Mouse (Mus musculus): ENCODE results near the gene Fam20b. TPM values are rescaled to one million over a fixed set of nuclear protein-coding genes. Genes with fewer than 3 reads are reported as not detected.

Gene Fam20b
- polyA plus RNA-seq, 1 experiment = 25.9 TPM

GRCm38 (mm10) chr1:156659906-156660659, 58.8 kb downstream of the Fam20b start:
- 52% methylated on average over 13 of the region's 13 CpGs for WGBS
- TF ChIP-seq CTCF (IDR thresholded peaks at IDR 0.05; ENCODE audit: insufficient read depth, low read length) (no peak), POLR2A (IDR thresholded peaks at IDR 0.05; ENCODE audit: borderline replicate concordance, extremely low read depth, low read depth, low read length) (no peak)
- Histone ChIP-seq H3K4me3 (replicated peaks; ENCODE audit: extremely low read depth, low read depth, low read length) (no peak overlapping the region), H3K4me1 (ENCODE audit: control insufficient read depth, insufficient read depth, low read length) (peaks cover 12% of the 10 kb centered on the region)
- DNase-seq = peak; percentile 24

DNA sequence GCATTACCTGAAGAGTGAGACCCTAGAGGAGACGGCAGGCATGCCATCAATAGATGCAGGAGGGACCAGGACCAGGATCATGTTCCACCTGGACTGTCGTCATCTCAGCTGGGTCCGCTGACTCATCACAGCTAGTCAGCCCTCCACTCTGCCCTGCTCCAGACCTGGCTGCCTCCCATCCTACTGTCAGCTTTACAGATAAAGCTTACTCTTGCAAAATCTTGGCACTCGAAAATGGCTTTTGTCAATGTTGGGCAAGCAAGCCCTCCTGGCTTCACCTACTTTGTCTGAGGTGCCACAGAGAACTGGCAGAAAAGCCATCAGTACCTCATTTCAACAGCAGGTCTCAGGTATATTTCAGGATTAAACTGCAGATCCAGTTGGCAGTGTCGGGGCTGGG, 60.2 kb downstream of the Fam20b start:
- Histone ChIP-seq H3K4me1 (ENCODE audit: control insufficient read depth, insufficient read depth, low read length) (peaks cover 24% of the 10 kb centered on the region), H3K4me3 (replicated peaks; ENCODE audit: extremely low read depth, low read depth, low read length) (no peak overlapping the region)
- WGBS = 60% methylated on average over 5 of the region's 5 CpGs
- DNase-seq = no peak
- TF ChIP-seq POLR2A (IDR thresholded peaks at IDR 0.05; ENCODE audit: borderline replicate concordance, extremely low read depth, low read depth, low read length) (no peak), CTCF (IDR thresholded peaks at IDR 0.05; ENCODE audit: insufficient read depth, low read length) (no peak)

DNA sequence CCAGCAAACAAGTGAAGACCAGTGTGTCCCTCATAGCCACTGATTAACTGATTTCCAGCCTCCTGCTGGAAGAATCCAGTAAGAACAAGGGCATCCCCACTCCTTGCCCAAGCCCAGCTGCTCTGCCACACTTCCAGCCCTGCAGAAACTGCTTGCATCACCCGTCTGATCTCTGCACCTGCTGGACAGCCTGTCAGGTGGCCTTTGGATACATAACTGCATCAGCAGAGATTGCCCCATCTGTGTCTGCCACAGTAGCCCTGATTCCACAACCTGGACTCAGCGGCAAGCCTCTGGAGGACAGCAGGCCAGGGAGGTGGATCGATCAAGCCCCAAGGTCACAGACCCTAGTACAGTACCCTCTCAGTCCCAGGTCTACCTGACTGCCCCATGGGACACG, 61.4 kb downstream of the Fam20b start:
- H3K4me1 ChIP-seq (ENCODE audit: control insufficient read depth, insufficient read depth, low read length) = peaks cover 24% of the 10 kb centered on the region
- TF ChIP-seq POLR2A (IDR thresholded peaks at IDR 0.05; ENCODE audit: borderline replicate concordance, extremely low read depth, low read depth, low read length) = no peak
- DNase-seq = no peak
- whole genome bisulfite sequencing = 82% methylated on average over 4 of the region's 4 CpGs
- no peak overlapping the region for H3K4me3 ChIP-seq (replicated peaks; ENCODE audit: extremely low read depth, low read depth, low read length)

GRCm38 (mm10) chr1:156654735-156655530, 64.0 kb downstream of the Fam20b start:
- DNase-seq = peak; percentile 28
- TF ChIP-seq POLR2A (IDR thresholded peaks at IDR 0.05; ENCODE audit: borderline replicate concordance, extremely low read depth, low read depth, low read length) (peak; percentile 21; the same call in 1 of the 2 replicates), CTCF (IDR thresholded peaks at IDR 0.05; ENCODE audit: insufficient read depth, low read length) (no peak)

GRCm38 (mm10) chr1:156652189-156652822, 66.6 kb downstream of the Fam20b start:
- TF ChIP-seq CTCF (IDR thresholded peaks at IDR 0.05; ENCODE audit: insufficient read depth, low read length) = no peak
- TF ChIP-seq POLR2A (IDR thresholded peaks at IDR 0.05; ENCODE audit: borderline replicate concordance, extremely low read depth, low read depth, low read length) = no peak
- Histone ChIP-seq H3K4me1 (ENCODE audit: control insufficient read depth, insufficient read depth, low read length) (peaks cover 26% of the 10 kb centered on the region), H3K4me3 (replicated peaks; ENCODE audit: extremely low read depth, low read depth, low read length) (no peak overlapping the region)
- 37% methylated on average over 6 of the region's 6 CpGs for WGBS
- peak; percentile 24 for DNase-seq

More at GRCm38 (mm10) chr1:156654735-156655530, 64.0 kb downstream of the Fam20b start:
- H3K4me1 ChIP-seq (ENCODE audit: control insufficient read depth, insufficient read depth, low read length) = peaks cover 26% of the 10 kb centered on the region
- H3K4me3 ChIP-seq (replicated peaks; ENCODE audit: extremely low read depth, low read depth, low read length) = no peak overlapping the region
- WGBS = 50% methylated on average over 13 of the region's 13 CpGs

- no peak for TF ChIP-seq POLR2A (IDR thresholded peaks at IDR 0.05; ENCODE audit: borderline replicate concordance, extremely low read depth, low read depth, low read length)
- TF ChIP-seq CTCF (IDR thresholded peaks at IDR 0.05; ENCODE audit: insufficient read depth, low read length) = no peak
- 58% methylated on average over 9 of the region's 9 CpGs for WGBS
- Histone ChIP-seq H3K4me1 (ENCODE audit: control insufficient read depth, insufficient read depth, low read length) (peaks cover 22% of the 10 kb centered on the region), H3K4me3 (replicated peaks; ENCODE audit: extremely low read depth, low read depth, low read length) (no peak overlapping the region)
- DNase-seq = no peak
These were observed 68.3 kb downstream of the Fam20b start for GRCm38 (mm10) chr1:156650631-156651030.

DNA sequence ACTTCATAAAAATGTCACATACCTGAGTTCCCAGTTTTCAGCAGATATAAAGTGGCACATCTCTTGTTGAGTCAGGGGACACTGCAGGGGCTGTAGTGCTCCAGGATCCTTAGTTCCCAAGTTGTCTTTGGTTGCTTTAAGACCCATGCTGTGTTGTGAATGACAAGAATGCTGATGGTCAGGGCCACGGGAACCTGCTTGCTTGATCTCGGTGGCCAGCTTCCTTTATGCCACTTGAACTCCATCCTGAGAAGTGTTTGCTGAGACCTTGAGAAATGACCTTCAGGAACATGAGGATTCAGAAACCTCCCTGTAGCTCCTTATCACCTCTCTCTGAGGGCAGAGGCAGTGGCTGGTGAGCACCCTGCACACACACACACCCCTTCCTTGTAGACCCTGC, 70.2 kb downstream of the Fam20b start:
- no peak for TF ChIP-seq POLR2A (IDR thresholded peaks at IDR 0.05; ENCODE audit: borderline replicate concordance, extremely low read depth, low read depth, low read length)
- no peak for TF ChIP-seq CTCF (IDR thresholded peaks at IDR 0.05; ENCODE audit: insufficient read depth, low read length)
- DNase-seq = no peak
- H3K4me3 ChIP-seq (replicated peaks; ENCODE audit: extremely low read depth, low read depth, low read length) = no peak overlapping the region
- H3K4me1 ChIP-seq (ENCODE audit: control insufficient read depth, insufficient read depth, low read length) = peaks cover 5% of the 10 kb centered on the region; the same call in 1 of the 2 replicates
- 34% methylated on average over 2 of the region's 2 CpGs for WGBS

- no peak for TF ChIP-seq CTCF (IDR thresholded peaks at IDR 0.05; ENCODE audit: insufficient read depth, low read length)
- no peak for TF ChIP-seq POLR2A (IDR thresholded peaks at IDR 0.05; ENCODE audit: borderline replicate concordance, extremely low read depth, low read depth, low read length)
- peaks cover 5% of the 10 kb centered on the region; the same call in 1 of the 2 replicates for H3K4me1 ChIP-seq (ENCODE audit: control insufficient read depth, insufficient read depth, low read length)
- no peak overlapping the region for H3K4me3 ChIP-seq (replicated peaks; ENCODE audit: extremely low read depth, low read depth, low read length)
- no peak for DNase-seq
- 87% methylated on average over 4 of the region's 4 CpGs for WGBS
These were observed 72.9 kb downstream of the Fam20b start for GRCm38 (mm10) chr1:156645971-156646370.

DNA sequence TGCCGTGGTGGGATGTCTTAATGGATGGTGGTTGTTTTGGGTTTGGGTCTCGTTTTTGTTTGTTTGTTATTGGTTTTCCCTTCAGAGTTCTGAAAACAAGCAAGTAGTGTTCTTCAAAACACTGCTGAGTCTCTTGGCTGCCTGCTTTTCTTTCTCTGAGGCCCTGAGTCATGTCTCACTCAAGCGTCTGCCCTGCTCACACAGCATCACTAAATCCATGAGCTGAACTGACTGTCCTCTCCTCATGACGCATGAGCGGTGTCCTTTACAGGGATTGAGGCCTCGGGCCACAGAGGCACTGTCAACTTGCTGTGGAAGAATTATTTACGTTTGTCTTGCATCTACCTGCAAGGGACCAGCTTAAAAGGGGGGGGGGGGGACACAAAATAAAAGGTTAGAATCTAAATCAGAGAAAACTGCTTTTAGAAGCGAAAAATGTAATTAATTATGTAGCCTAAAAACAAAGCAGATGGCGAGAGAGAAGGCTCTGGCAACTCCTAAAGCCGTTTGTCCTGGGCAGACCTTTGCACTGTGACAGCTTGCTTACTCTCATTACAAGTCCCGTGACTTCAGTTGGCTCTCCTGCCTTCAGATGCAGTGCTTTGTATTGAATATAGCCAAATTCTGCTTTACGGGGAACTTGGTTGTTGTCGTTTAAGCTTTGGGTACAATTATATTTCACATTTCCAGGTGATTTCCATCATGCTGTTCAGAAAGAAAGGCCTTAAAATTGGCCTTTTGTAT, 73.9 kb downstream of the Fam20b start:
- WGBS = 74% methylated on average over 13 of the region's 13 CpGs
- DNase-seq = no peak
- TF ChIP-seq POLR2A (IDR thresholded peaks at IDR 0.05; ENCODE audit: borderline replicate concordance, extremely low read depth, low read depth, low read length) = no peak
- TF ChIP-seq CTCF (IDR thresholded peaks at IDR 0.05; ENCODE audit: insufficient read depth, low read length) = no peak
- Histone ChIP-seq H3K4me1 (ENCODE audit: control insufficient read depth, insufficient read depth, low read length) (no peaks in the 10 kb centered on the region), H3K4me3 (replicated peaks; ENCODE audit: extremely low read depth, low read depth, low read length) (no peak overlapping the region)

Data from lung, adult 2 months (tissue).